Mouse (Mus musculus): ENCODE measurements around the gene Cldn4. TPM values are rescaled to one million over a fixed set of nuclear protein-coding genes. Genes with fewer than 3 reads are reported as not detected.
A peak's percentile ranks its signal among the peaks of the same experiment; 100 is the strongest.

Gene Cldn4
- 0.35 and 0.39 TPM in 2 replicates for polyA plus RNA-seq (2012; rRNA removed)
- polyA plus RNA-seq (2014; fragmentation: Nextera tagmentation; extraction: Ambion mirVana) = 0.29 TPM in 2 replicates

- peaks cover 0 to 8% of the 10 kb centered on the region in 2 experiments; a peak in 2 of 4 replicates for H3K4me1 ChIP-seq (replicated peaks; ENCODE audit: control insufficient read depth in 2 of 2, insufficient read depth in 2 of 2, low read length in 1 of 2)
- no peak for ATAC-seq (ENCODE audit: insufficient read depth)
- no peaks in the 10 kb centered on the region for H3K36me3 ChIP-seq (replicated peaks; ENCODE audit: control insufficient read depth, insufficient read depth, low read depth)
- H3K4me3 ChIP-seq (ENCODE audit: insufficient read depth in 1 of 2, low read depth in 2 of 2, low read length in 2 of 2) = no peak within 1 kb of the TSS
- H3K9me3 ChIP-seq (ENCODE audit: control insufficient read depth, low read length) = no peaks in the 10 kb centered on the region
- no peaks in the 10 kb centered on the region for H3K27me3 ChIP-seq (ENCODE audit: control insufficient read depth, insufficient read depth, low read length)
- TF ChIP-seq CTCF (IDR thresholded peaks at IDR 0.05; ENCODE audit: low read depth) (no peak), EP300 (IDR thresholded peaks at IDR 0.05; ENCODE audit: low read depth) (no peak)
- DNase-seq (ENCODE audit: low read depth in 3 of 3, low spot score in 3 of 3) = no peak
- 42% methylated on average over 11 of the region's 11 CpGs for WGBS (ENCODE audit: insufficient replicate concordance)
- H3K27ac ChIP-seq = no peak within 1 kb of the TSS
- no peak within 1 kb of the TSS for H3K4me2 ChIP-seq (ENCODE audit: low read depth)
- no peak within 1 kb of the TSS for H3K9ac ChIP-seq (replicated peaks)
Measured at GRCm38 (mm10) chr5:134946857-134947255, at the start of gene Cldn4. Cldn4 (minus strand) TSS chr5:134946934.

- Histone ChIP-seq H3K4me1 (replicated peaks; ENCODE audit: control insufficient read depth in 2 of 2, insufficient read depth in 2 of 2, low read length in 1 of 2) (no peaks in the 10 kb centered on the region), H3K9me3 (ENCODE audit: control insufficient read depth, low read length) (no peaks in the 10 kb centered on the region), H3K27me3 (ENCODE audit: control insufficient read depth, insufficient read depth, low read length) (peaks cover 24% of the 10 kb centered on the region), H3K27ac (no peak overlapping the region), H3K4me3 (ENCODE audit: insufficient read depth in 1 of 2, low read depth in 2 of 2, low read length in 2 of 2) (no peak overlapping the region), H3K4me2 (ENCODE audit: low read depth) (no peak overlapping the region), H3K9ac (replicated peaks) (no peak overlapping the region), H3K36me3 (replicated peaks; ENCODE audit: control insufficient read depth, insufficient read depth, low read depth) (no peaks in the 10 kb centered on the region)
- no peak for ATAC-seq (ENCODE audit: insufficient read depth)
- DNase-seq (ENCODE audit: low read depth in 3 of 3, low spot score in 3 of 3) = no peak
- TF ChIP-seq CTCF (IDR thresholded peaks at IDR 0.05; ENCODE audit: low read depth) = no peak
- no peak for TF ChIP-seq EP300 (IDR thresholded peaks at IDR 0.05; ENCODE audit: low read depth)
- WGBS (ENCODE audit: insufficient replicate concordance) = 77% methylated on average over 5 of the region's 5 CpGs
Measured at GRCm38 (mm10) chr5:134992566-134992965, 45.8 kb upstream of the Cldn4 start.

GRCm38 (mm10) chr5:134989741-134990140, 43.0 kb upstream of the Cldn4 start:
- TF ChIP-seq EP300 (IDR thresholded peaks at IDR 0.05; ENCODE audit: low read depth) (no peak), CTCF (IDR thresholded peaks at IDR 0.05; ENCODE audit: low read depth) (no peak)
- Histone ChIP-seq H3K36me3 (replicated peaks; ENCODE audit: control insufficient read depth, insufficient read depth, low read depth) (no peaks in the 10 kb centered on the region), H3K9me3 (ENCODE audit: control insufficient read depth, low read length) (no peaks in the 10 kb centered on the region), H3K27ac (no peak overlapping the region), H3K4me2 (ENCODE audit: low read depth) (no peak overlapping the region), H3K4me1 (replicated peaks; ENCODE audit: control insufficient read depth in 2 of 2, insufficient read depth in 2 of 2, low read length in 1 of 2) (0 out of 4 replicates have a peak, but pooled peaks cover 0 to 2% of the 10 kb centered on the region in 2 experiments), H3K9ac (replicated peaks) (no peak overlapping the region), H3K27me3 (ENCODE audit: control insufficient read depth, insufficient read depth, low read length) (peaks cover 53% of the 10 kb centered on the region), H3K4me3 (ENCODE audit: insufficient read depth in 1 of 2, low read depth in 2 of 2, low read length in 2 of 2) (no peak overlapping the region)
- no peak for ATAC-seq (ENCODE audit: insufficient read depth)
- WGBS (ENCODE audit: insufficient replicate concordance) = 28% methylated on average over 6 of the region's 6 CpGs
- DNase-seq (ENCODE audit: low read depth in 3 of 3, low spot score in 3 of 3) = no peak

- Histone ChIP-seq H3K36me3 (replicated peaks; ENCODE audit: control insufficient read depth, insufficient read depth, low read depth) (no peaks in the 10 kb centered on the region), H3K27ac (no peak overlapping the region), H3K9ac (replicated peaks) (no peak overlapping the region), H3K4me2 (ENCODE audit: low read depth) (no peak overlapping the region), H3K4me1 (replicated peaks; ENCODE audit: control insufficient read depth in 2 of 2, insufficient read depth in 2 of 2, low read length in 1 of 2) (0 out of 4 replicates have a peak, but pooled peaks cover 0 to 2% of the 10 kb centered on the region in 2 experiments), H3K4me3 (ENCODE audit: insufficient read depth in 1 of 2, low read depth in 2 of 2, low read length in 2 of 2) (no peak overlapping the region), H3K27me3 (ENCODE audit: control insufficient read depth, insufficient read depth, low read length) (peaks cover 57% of the 10 kb centered on the region), H3K9me3 (ENCODE audit: control insufficient read depth, low read length) (no peaks in the 10 kb centered on the region)
- ATAC-seq (ENCODE audit: insufficient read depth) = no peak
- TF ChIP-seq CTCF (IDR thresholded peaks at IDR 0.05; ENCODE audit: low read depth) = no peak
- no peak for TF ChIP-seq EP300 (IDR thresholded peaks at IDR 0.05; ENCODE audit: low read depth)
- 38% methylated on average over 11 of the region's 11 CpGs for WGBS (ENCODE audit: insufficient replicate concordance)
- no peak for DNase-seq (ENCODE audit: low read depth in 3 of 3, low spot score in 3 of 3)
Measured at GRCm38 (mm10) chr5:134989166-134989565, 42.4 kb upstream of the Cldn4 start.

GRCm38 (mm10) chr5:134986298-134987268, 39.8 kb upstream of the Cldn4 start:
- DNase-seq (ENCODE audit: low read depth in 3 of 3, low spot score in 3 of 3) = no peak
- peak overlapping the region in 1 of 2 experiments; percentile 21; a peak in 1 of 4 replicates for H3K4me3 ChIP-seq (ENCODE audit: insufficient read depth in 1 of 2, low read depth in 2 of 2, low read length in 2 of 2)
- H3K9ac ChIP-seq (replicated peaks) = no peak overlapping the region
- no peak for ATAC-seq (ENCODE audit: insufficient read depth)
- H3K4me2 ChIP-seq (ENCODE audit: low read depth) = peak overlapping the region; percentile 42
- no peaks in the 10 kb centered on the region for H3K36me3 ChIP-seq (replicated peaks; ENCODE audit: control insufficient read depth, insufficient read depth, low read depth)
- no peak for TF ChIP-seq CTCF (IDR thresholded peaks at IDR 0.05; ENCODE audit: low read depth)
- H3K27me3 ChIP-seq (ENCODE audit: control insufficient read depth, insufficient read depth, low read length) = peaks cover 61% of the 10 kb centered on the region
- 0 out of 4 replicates have a peak, but pooled peaks cover 0 to 3% of the 10 kb centered on the region in 2 experiments for H3K4me1 ChIP-seq (replicated peaks; ENCODE audit: control insufficient read depth in 2 of 2, insufficient read depth in 2 of 2, low read length in 1 of 2)
- no peak overlapping the region for H3K27ac ChIP-seq
- 5% methylated on average over 79 of the region's 79 CpGs for WGBS (ENCODE audit: insufficient replicate concordance)
- H3K9me3 ChIP-seq (ENCODE audit: control insufficient read depth, low read length) = no peaks in the 10 kb centered on the region

All from liver, embryonic 14.5 days (tissue).